Mouse (Mus musculus) kidney, adult 8-10 months (tissue): ENCODE data around the gene Notum.

Experiments used
- DNase-seq, 2 experiments: peaks; one replicate each; pipeline ENCODE4 v3.0.0; 2022

Notum gene

DNA sequence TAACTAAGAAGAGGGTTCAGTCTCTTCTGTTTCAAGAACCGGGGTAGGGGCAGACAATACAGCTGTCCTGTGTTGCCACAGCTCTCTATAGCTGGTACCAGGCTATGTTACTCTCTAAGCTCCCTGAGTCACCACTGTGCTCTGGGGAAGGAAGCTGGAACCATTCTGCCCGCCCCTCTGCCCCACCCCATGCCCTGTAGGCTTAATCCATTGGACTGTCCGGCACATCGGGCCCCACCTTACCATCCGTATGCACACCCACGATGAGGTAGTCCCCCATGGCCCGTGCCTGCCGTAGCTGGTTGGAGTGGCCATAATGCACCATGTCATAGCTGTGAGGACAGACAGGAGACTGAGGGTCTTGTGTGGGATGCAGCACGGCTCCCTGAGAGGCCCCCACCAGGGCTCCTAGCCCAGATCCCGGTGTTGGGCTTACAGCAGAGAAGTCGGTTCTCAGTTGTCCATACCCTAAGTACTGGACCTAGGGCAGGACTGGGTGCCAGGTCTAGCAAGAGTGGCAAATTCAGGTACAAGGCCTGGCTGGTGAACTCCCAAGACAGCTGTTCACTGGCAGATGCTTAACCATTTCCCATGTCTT lies 45.3 kb downstream of the Notum start:
- no peak for DNase-seq

DNA sequence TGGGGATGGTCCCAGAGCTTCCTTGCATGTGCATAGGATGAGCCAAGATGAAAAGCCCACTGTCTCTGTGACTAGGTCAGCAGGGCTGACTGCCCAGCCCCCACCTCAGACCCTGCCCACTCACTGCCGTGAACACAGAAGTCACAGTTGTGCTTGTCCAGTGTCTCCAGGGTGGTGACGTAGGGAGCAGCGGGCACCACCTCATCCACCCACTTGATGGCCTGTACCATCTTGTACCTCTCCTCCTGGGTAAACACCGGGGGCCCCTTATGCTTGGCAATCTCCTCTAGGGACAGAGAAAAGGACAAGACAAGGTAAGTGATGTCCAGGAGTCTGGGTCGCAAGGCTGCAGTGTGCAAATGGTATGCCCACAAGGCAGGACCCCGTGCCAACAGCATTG lies 45.8 kb downstream of the Notum start:
- DNase-seq: no peak

DNA sequence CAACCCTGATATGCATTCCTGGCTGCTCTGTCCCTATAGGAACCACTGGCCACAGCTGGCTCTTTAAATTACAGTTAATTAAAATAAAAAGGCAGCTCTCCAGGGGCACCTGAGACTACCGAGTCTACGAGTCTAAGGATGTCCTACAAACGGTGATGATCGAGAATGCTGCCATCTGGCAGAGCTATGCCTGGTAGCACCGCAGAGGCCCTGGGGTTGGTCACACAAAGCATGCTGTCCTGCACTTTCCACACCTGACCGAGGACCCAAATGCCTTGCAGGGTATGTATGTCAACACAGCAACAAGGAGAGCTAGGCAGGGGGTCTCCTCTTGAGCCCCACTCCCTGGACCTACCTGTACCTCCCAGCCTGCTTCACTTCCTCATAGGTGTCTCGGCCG lies 47.0 kb downstream of the Notum start:
- no peak for DNase-seq

DNA sequence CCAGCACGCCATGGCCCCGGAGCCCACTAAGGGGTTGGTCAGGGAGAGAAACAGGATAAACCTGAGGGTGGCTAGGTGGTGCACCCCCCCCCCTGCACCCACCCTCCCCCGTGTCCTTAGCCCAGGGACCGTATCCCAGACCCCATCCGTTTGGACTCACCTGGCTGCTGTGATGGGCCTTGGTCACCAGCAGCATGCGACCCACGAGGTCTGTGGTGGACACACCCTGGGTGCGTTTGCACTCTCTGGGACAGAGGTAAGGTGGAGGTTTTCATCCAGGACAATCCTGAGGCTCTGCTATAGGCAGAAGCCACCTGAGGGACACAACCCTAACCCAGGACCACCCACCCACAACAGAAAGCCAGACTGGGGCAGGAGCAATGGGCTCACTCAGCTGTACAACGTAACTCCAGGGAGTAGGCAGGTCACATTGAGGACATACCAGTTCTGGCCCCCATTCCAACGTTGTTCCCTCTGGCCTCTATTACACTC lies 47.4 kb downstream of the Notum start:
- DNase-seq: no peak

DNA sequence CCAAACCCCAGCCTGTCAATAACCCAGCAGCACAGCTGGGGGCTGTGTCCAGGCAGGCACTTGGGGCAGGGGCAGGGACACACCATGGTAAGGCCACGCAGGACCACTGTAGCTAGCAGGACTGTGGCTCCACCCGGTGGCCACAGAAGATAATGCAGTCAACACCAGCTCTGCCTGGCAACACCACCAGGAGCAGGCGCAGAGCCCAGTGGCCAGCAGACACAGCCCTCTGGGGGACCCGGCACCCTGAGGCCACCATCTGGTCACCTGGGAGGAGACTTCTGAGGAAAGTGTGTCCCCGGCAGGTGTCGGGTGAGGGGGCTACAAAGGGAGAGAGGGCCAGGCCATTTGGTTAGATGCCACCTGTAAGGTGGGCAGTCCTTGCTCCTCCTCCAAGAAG lies 48.2 kb downstream of the Notum start:
- DNase-seq: peak; percentile 67 to 79

DNA sequence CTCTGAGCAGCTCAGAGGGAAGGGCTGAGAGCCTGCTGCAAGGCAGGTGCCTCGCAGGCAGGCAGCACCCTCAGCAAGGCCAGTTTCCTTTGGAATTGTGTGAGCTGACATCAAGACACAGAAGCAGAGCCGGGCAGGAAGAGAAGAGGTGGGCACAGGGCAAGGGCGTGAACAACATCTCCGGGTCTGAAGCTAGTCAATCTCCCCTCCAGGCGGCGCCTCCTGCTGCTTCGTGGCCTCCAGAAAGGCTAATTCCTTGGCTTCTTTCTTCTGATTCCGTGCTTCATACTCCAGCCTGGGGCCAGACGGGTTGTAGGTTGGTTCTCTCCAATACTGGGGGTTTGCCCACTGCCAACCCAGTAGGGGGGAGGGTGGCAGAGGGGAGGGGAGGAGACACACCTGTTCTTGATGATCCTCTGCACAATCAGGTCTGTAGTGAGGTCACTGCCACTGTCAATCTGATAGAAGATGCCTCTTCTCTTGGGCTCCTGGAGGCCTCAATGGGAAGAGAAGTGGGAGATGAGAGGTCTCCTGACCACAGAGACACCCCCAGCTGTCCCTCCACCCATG lies 50.4 kb downstream of the Notum start:
- DNase-seq: no peak

DNA sequence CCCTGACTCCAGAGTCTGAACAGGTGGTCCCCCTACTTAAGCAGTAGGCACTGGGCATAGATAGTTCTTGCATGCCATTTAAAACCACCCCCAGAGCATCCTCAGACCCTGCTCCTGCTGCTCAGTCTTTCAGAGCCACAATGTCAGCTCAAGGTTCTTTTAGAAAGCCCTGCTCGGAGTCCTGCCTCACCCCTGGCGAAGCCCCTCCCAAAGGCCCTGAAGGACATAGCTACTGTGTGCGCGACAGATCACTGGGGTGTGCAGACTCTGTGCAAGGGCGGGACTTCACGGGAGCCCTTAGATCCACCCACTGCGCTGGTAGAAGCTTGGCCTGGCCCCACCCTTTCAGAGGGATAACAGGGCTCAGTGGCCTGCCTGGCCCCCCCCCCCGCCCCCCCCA lies 51.7 kb downstream of the Notum start:
- peak in 1 of 2 experiments; percentile 67 for DNase-seq

DNA sequence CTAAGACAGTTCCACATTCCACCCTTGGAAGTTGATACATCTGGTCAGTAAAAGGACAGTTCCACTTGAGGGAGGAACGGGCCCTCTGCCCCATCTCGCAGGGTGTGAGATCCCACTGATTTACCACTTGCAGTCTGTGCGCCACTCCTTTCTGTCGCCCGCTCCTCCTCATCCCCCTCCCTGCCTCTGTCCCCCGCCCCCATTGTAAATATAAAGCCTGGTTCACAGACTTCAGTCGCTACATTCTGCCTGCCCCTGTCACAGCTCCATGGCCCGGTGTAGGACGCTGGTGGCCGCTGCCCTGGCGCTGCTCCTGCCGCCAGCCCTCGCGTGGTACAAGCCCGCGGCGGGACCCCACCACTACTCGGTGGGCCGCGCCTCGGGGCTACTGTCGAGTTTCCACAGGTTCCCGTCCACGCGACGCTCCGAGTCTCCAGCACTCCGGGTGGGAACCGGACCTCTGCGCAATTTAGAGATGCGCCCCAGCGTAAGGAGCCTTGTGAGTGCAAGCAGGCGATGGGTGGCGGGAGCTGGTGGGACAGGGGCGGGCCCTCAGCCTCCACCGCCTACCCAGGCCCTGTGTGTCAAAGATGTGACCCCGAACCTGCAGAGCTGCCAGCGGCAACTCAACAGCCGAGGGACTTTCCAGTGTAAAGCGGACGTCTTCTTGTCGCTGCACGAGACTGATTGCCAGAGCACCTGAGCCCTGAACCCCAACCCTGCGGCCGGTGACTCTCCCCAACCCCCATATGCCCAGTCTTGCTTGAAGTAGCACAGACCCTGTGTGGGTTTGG lies 52.5 kb downstream of the Notum start, which contains the start of gene Npb:
TSS of gene Npb (plus strand) at position 237 of the 794 bp plus-strand sequence.
- no peak for DNase-seq

DNA sequence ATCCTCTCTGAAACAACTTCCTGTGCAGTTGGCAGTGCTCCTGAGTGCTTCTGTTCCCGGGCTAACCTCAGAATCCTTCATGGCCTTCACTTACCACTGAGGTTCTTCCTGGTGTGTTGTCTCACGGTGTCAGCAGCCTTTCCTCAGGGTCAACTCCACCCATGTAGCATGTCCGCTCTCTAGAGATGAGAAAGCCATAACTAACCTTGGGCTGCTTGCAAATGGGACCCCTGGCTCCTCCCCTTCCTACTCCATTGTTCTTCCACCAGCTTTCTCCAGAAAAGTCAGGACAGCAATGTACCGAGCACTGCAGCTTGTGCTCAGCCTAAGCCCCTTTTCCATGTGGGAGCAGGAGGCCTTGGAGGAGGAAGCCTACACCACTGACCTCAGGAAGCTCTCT lies 54.2 kb downstream of the Notum start:
- DNase-seq: no peak

DNA sequence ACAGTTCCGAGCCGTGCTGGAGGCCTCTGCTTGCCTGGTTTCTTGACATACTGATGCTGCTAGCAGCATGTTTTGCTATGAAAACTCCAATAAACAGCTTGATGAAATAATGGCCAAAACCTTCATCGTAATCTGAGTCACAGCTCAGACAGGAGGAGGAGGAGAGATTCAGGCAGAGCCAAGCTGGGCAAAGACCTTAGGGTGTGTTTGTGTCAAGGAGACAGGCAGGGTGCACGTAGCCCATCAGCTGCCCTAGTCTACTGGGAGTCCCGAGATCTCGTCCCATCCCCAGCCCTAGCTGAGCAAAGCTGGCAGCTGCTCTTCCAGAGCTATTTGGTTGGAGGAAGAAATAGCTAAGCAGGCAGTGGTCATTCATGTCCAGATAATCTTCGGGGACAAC lies 55.3 kb downstream of the Notum start:
- no peak for DNase-seq
